Mouse (Mus musculus) retina, adult 2 months (tissue): ENCODE results near the gene Thumpd3.

ENCODE experiments used
- DNase-seq: peaks from one replicate; pipeline ENCODE4 v3.0.0-alpha.2; 2012; ENCODE audit warnings: low read depth, low spot score

Gene Thumpd3

GRCm38 (mm10) chr6:113037946-113038734, 7.9 kb upstream of the Thumpd3 start:
- no peak for DNase-seq

GRCm38 (mm10) chr6:113038735-113039058, 7.3 kb upstream of the Thumpd3 start:
- no peak for DNase-seq

- no peak for DNase-seq
Observed at GRCm38 (mm10) chr6:113040319-113040718, 5.7 kb upstream of the Thumpd3 start.

GRCm38 (mm10) chr6:113041215-113041990, 4.6 kb upstream of the Thumpd3 start:
- no peak for DNase-seq

- DNase-seq, result no peak
Observed at GRCm38 (mm10) chr6:113045575-113045974, 450 bp upstream of the Thumpd3 start.

- no peak for DNase-seq
Observed at GRCm38 (mm10) chr6:113047016-113047746, 1.2 kb downstream of the Thumpd3 start.

GRCm38 (mm10) chr6:113048371-113048770, 2.3 kb downstream of the Thumpd3 start:
- no peak for DNase-seq

GRCm38 (mm10) chr6:113049159-113049558, 3.1 kb downstream of the Thumpd3 start:
- no peak for DNase-seq

GRCm38 (mm10) chr6:113052972-113053371, 6.9 kb downstream of the Thumpd3 start:
- no peak for DNase-seq

GRCm38 (mm10) chr6:113054552-113055107, 8.6 kb downstream of the Thumpd3 start:
- no peak for DNase-seq

- no peak for DNase-seq
Observed at GRCm38 (mm10) chr6:113060892-113061563, 15.0 kb downstream of the Thumpd3 start.

- DNase-seq, result no peak
Observed at GRCm38 (mm10) chr6:113062253-113062652, 16.2 kb downstream of the Thumpd3 start.

- DNase-seq, result no peak
Observed at GRCm38 (mm10) chr6:113063363-113063762, 17.3 kb downstream of the Thumpd3 start.

- DNase-seq, result no peak
Observed at GRCm38 (mm10) chr6:113065186-113065585, 19.2 kb downstream of the Thumpd3 start.

GRCm38 (mm10) chr6:113069154-113069553, 23.1 kb downstream of the Thumpd3 start:
- DNase-seq, result no peak

- DNase-seq, result no peak
Observed at GRCm38 (mm10) chr6:113075261-113075660, 29.2 kb downstream of the Thumpd3 start.

GRCm38 (mm10) chr6:113076012-113076685, 30.1 kb downstream of the Thumpd3 start:
- DNase-seq, result peak; percentile 74

- peak; percentile 89 for DNase-seq
Observed at GRCm38 (mm10) chr6:113076686-113077516, 30.9 kb downstream of the Thumpd3 start, which contains the start of gene Setd5. Gene Setd5 (plus strand): TSS chr6:113077365.

GRCm38 (mm10) chr6:113077569-113078030, 31.6 kb downstream of the Thumpd3 start:
- no peak for DNase-seq
